Mouse (Mus musculus) liver, embryonic 14.5 days (tissue): ENCODE results near the gene Slc22a16.

Experiments used
- CTCF ChIP-seq: IDR thresholded peaks from 2 replicates; pipeline ENCODE4 v1.5.1; 2016; ENCODE audit warnings: antibody characterized with exemption, low read depth, control low read depth
- EP300 ChIP-seq: IDR thresholded peaks from 2 replicates; pipeline ENCODE4 v1.6.1; 2016; ENCODE audit warnings: antibody characterized with exemption, low read depth

DNA sequence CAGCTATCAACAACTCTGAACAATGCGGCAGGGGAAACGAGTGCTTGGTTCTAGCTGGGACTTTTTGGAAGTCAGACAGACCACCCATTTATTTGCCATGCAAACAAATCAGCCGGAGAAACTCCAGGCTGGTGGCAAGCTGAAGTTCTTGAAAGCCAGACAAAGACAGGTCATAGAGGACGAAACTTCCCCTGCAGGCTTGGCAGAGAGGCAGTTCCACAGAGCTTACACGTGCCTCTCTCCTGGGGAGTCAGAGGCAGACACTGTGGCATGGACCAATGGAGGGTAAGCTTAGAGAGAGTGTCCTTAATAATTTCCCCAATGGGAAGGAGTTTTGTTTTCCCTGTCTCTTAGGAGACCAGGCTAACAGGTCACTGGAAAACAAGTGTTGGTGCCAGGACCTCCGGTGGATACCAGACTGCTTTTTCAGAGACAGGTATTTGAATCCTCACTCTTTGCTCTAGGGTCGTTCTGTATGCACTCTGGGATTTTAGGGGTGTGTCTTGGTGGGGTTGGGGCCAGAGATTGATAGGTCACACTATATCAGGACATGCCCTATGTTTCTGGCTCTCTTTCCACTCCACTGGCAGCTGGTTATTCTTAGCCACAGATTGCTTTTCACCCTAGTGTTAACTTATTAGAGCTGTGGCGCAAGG is 59.6 kb downstream of the Slc22a16 start, which contains the start of gene Ddo:
- TF ChIP-seq CTCF = no peak
- no peak for TF ChIP-seq EP300
